Comparison of ENCODE assay signal across 8 mouse cellular contexts in the genomic region with DNA sequence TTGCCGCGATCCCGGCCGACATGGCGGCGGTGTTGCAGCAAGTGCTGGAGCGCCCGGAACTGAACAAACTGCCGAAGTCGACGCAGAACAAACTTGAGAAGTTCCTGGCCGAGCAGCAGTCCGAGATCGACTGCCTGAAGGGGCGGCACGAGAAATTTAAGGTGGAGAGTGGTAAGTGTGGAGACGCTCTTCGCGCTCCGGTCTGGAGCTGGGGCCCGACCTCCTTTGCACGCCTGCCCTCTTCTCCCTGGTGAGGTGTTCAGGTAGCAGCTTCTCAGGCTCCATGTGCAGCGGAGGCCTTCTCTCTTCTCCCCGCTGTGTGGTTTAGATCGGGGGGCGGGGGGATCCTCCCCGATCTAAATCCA. TPM values are rescaled to one million over a fixed set of nuclear protein-coding genes. Genes with fewer than 3 reads are reported as not detected.
A peak's percentile ranks its signal among the peaks of the same experiment; 100 is the strongest.
DNase-seq lines count a peak whose midpoint lies in the region; ATAC-seq and TF ChIP-seq lines count a peak whose summit lies in the region.

No protein-coding gene starts in this region.

- no peak for TF ChIP-seq CTCF in lung, embryonic 14.5 days (IDR thresholded peaks at IDR 0.05; ENCODE audit: low read depth)
- no peak for TF ChIP-seq CTCF in embryonic fibroblast, embryonic 13.5 days (IDR thresholded peaks at IDR 0.05; ENCODE audit: borderline replicate concordance, insufficient read depth, low read length)
- TF ChIP-seq CTCF in olfactory bulb, adult 2 months (IDR thresholded peaks at IDR 0.05; ENCODE audit: insufficient read depth, low read depth, low read length), result no peak

- H3K9me3 ChIP-seq in lung, embryonic 14.5 days (ENCODE audit: low read depth, low read length), result no peaks in the 10 kb centered on the region
- H3K9me3 ChIP-seq in limb, embryonic 11.5 days (ENCODE audit: control insufficient read depth, low read length), result no peaks in the 10 kb centered on the region

- peak overlapping the region; percentile 83 for H3K4me3 ChIP-seq in lung, embryonic 14.5 days (ENCODE audit: low read depth, low read length)
- peak overlapping the region; percentile 93 for H3K4me3 ChIP-seq in embryonic fibroblast, embryonic 13.5 days (ENCODE audit: insufficient read depth, low read length)
- peak overlapping the region; percentile 83 for H3K4me3 ChIP-seq in limb, embryonic 11.5 days (ENCODE audit: low read depth, low read length)
- H3K4me3 ChIP-seq in olfactory bulb, adult 2 months (ENCODE audit: insufficient read depth, low read depth, low read length), result peak overlapping the region; percentile 97

- ATAC-seq in lung, embryonic 14.5 days (ENCODE audit: insufficient read depth), result peak; percentile 62
- peak; percentile 59 for ATAC-seq in limb, embryonic 11.5 days (ENCODE audit: insufficient number of reproducible peaks, low FRiP score, low TSS enrichment, low read depth)

- H3K36me3 ChIP-seq in lung, embryonic 14.5 days (ENCODE audit: insufficient read depth), result peaks cover 35% of the 10 kb centered on the region
- peaks cover 10% of the 10 kb centered on the region; the same call in 1 of the 2 replicates for H3K36me3 ChIP-seq in limb, embryonic 11.5 days (ENCODE audit: control insufficient read depth, insufficient read depth, low read length)

- peak overlapping the region; percentile 62 for H3K4me2 ChIP-seq in lung, embryonic 14.5 days
- H3K4me2 ChIP-seq in limb, embryonic 11.5 days (ENCODE audit: low read depth, severe bottlenecking), result peak overlapping the region; percentile 59

- 0% methylated on average over 27 of the region's 27 CpGs for WGBS in lung, embryonic 14.5 days
- WGBS in limb, embryonic 11.5 days, result 1% methylated on average over 27 of the region's 27 CpGs
- WGBS in olfactory bulb, adult 2 months, result under 1% methylated on average over 27 of the region's 27 CpGs

- no peaks in the 10 kb centered on the region for H3K27me3 ChIP-seq in lung, embryonic 14.5 days (ENCODE audit: insufficient read depth, low read length)
- no peaks in the 10 kb centered on the region for H3K27me3 ChIP-seq in limb, embryonic 11.5 days (ENCODE audit: control insufficient read depth, insufficient read depth, low read length)

- H3K9ac ChIP-seq in lung, embryonic 14.5 days, result peak overlapping the region; percentile 87
- H3K9ac ChIP-seq in limb, embryonic 11.5 days (ENCODE audit: low read length), result peak overlapping the region; percentile 81

- DNase-seq in lung, embryonic 14.5 days, result no peak
- no peak for DNase-seq in lung, postnatal 36 days
- DNase-seq in limb, embryonic 11.5 days (ENCODE audit: low spot score), result no peak
- no peak for DNase-seq in ovary, postnatal 36 days (ENCODE audit: low spot score)
- no peak for DNase-seq in c-Kit-positive CD71-positive TER-119-positive erythroid progenitor cells, embryonic 14.5 days (ENCODE audit: low spot score)
- no peak for DNase-seq in right cerebral cortex, postnatal 10 days (ENCODE audit: low spot score in 2 of 2)

- H3K27ac ChIP-seq in lung, embryonic 14.5 days (ENCODE audit: low read depth), result peak overlapping the region; percentile 94
- H3K27ac ChIP-seq in embryonic fibroblast, embryonic 13.5 days (ENCODE audit: insufficient read depth, low read length), result peak overlapping the region; percentile 73
- peak overlapping the region; percentile 84 for H3K27ac ChIP-seq in limb, embryonic 11.5 days (replicated peaks; ENCODE audit: low read depth, low read length)
- H3K27ac ChIP-seq in olfactory bulb, adult 2 months (ENCODE audit: insufficient read depth, low read depth, low read length), result peak overlapping the region; percentile 50; the same call in 1 of the 2 replicates

- TF ChIP-seq POLR2A in embryonic fibroblast, embryonic 13.5 days (IDR thresholded peaks at IDR 0.05; ENCODE audit: low read depth, low read length), result no peak; the same call in 1 of the 2 replicates
- no peak for TF ChIP-seq POLR2A in olfactory bulb, adult 2 months (IDR thresholded peaks at IDR 0.05; ENCODE audit: insufficient read depth, low read depth, low read length)

- H3K4me1 ChIP-seq in lung, embryonic 14.5 days (ENCODE audit: insufficient read depth), result no peaks in the 10 kb centered on the region
- H3K4me1 ChIP-seq in embryonic fibroblast, embryonic 13.5 days (ENCODE audit: control insufficient read depth, insufficient read depth, low read length), result peaks cover 2% of the 10 kb centered on the region
- no peaks in the 10 kb centered on the region for H3K4me1 ChIP-seq in limb, embryonic 11.5 days (ENCODE audit: control insufficient read depth, insufficient read depth, low read length)
- H3K4me1 ChIP-seq in olfactory bulb, adult 2 months (ENCODE audit: control insufficient read depth, insufficient read depth, low read length), result no peaks in the 10 kb centered on the region

RNA-seq across cellular contexts. Expression of a gene that starts 0.6 kb away (rescaled TPM):
- polyA plus RNA-seq in lung, embryonic 14.5 days (2014; fragmentation: Nextera tagmentation; extraction: Ambion mirVana), result 36.2 and 40.0 TPM in 2 replicates
- polyA plus RNA-seq in embryonic fibroblast, embryonic 13.5 days (2011; ENCODE audit: insufficient read length, low read depth, missing spikeins), result 55.1 and 56.6 TPM in 2 replicates
- polyA plus RNA-seq in limb, embryonic 11.5 days (2014; fragmentation: Nextera tagmentation; extraction: Ambion mirVana), result 24.4 and 29.5 TPM in 2 replicates
- not detected in 2 replicates for polyA plus RNA-seq in olfactory bulb, adult 2 months (2012; ENCODE audit: insufficient read depth, insufficient read length, low replicate concordance, missing spikeins)

RNA-seq across cellular contexts. Expression of a gene that starts 0.8 kb away (rescaled TPM):
- 159 and 173 TPM in 2 replicates for polyA plus RNA-seq in lung, embryonic 14.5 days (2014; fragmentation: Nextera tagmentation; extraction: Ambion mirVana)
- polyA plus RNA-seq in embryonic fibroblast, embryonic 13.5 days (2011; ENCODE audit: insufficient read length, low read depth, missing spikeins), result 243 and 245 TPM in 2 replicates
- 194 and 200 TPM in 2 replicates for polyA plus RNA-seq in limb, embryonic 11.5 days (2014; fragmentation: Nextera tagmentation; extraction: Ambion mirVana)
- 192 TPM in 1 of 2 replicates, not detected in the other for polyA plus RNA-seq in olfactory bulb, adult 2 months (2012; ENCODE audit: insufficient read depth, insufficient read length, low replicate concordance, missing spikeins)
